ENCODE assay signal across 30 mouse cellular contexts in genomic region chrX:57372965-57373364, GRCm38 (mm10). TPM values are rescaled to one million over a fixed set of nuclear protein-coding genes. Genes with fewer than 3 reads are reported as not detected.
DNase-seq lines count a peak whose midpoint lies in the region; ATAC-seq and TF ChIP-seq lines count a peak whose summit lies in the region.
"Had no signal": no experiment of that assay in that cellular context is flagged by ENCODE, and none has a peak within 500 bp of the region (broad histone marks: within the 10 kb centered on the region; RNA-seq: fewer than 3 reads in every experiment).

No protein-coding gene starts in this region.

- H3K27ac ChIP-seq in kidney, postnatal 0 days = no peak overlapping the region
- no peak overlapping the region for H3K27ac ChIP-seq in kidney, adult 2 months (ENCODE audit: insufficient read depth, low read depth, low read length)
- peak overlapping the region; percentile 40 for H3K27ac ChIP-seq in bone marrow macrophage, adult 2 months (ENCODE audit: insufficient read depth, low read depth, low read length)
- H3K27ac ChIP-seq in liver, embryonic 15.5 days (replicated peaks) = peak overlapping the region; percentile 78; the same call in 1 of the 2 replicates
- H3K27ac ChIP-seq: embryonic facial prominence, embryonic 12.5 days; hindbrain, embryonic 13.5 days; left cerebral cortex, adult 2 months; lung, embryonic 15.5 days; neural tube, embryonic 13.5 days; stomach, embryonic 15.5 days had no signal

- ATAC-seq in kidney, postnatal 0 days (replicated peaks; ENCODE audit: low FRiP score, low read depth) = peak; percentile 71; the same call in 1 of the 2 replicates
- no peak for ATAC-seq in liver, embryonic 15.5 days (ENCODE audit: insufficient read depth)
- ATAC-seq in megakaryocyte progenitor cell, adult 5-6 weeks (replicated peaks; ENCODE audit: poor library complexity) = peak; percentile 88
- ATAC-seq: CD4-positive, CD25-positive, alpha-beta regulatory T cell, adult 4 months; midbrain, embryonic 16.5 days had no signal

- 79% methylated on average over 4 of the region's 4 CpGs for WGBS in kidney, postnatal 0 days
- 63% methylated on average over 4 of the region's 4 CpGs for WGBS in kidney, adult 2 months
- 60% methylated on average over 4 of the region's 4 CpGs for WGBS in liver, embryonic 15.5 days (ENCODE audit: insufficient replicate concordance)

- no peaks in the 10 kb centered on the region for H3K27me3 ChIP-seq in kidney, postnatal 0 days (ENCODE audit: insufficient read depth, low read length)
- no peaks in the 10 kb centered on the region for H3K27me3 ChIP-seq in kidney, adult 2 months (replicated peaks; ENCODE audit: control insufficient read depth, insufficient read depth, low read length)
- H3K27me3 ChIP-seq in liver, embryonic 15.5 days = no peaks in the 10 kb centered on the region
- H3K27me3 ChIP-seq: embryonic facial prominence, embryonic 12.5 days; hindbrain, embryonic 13.5 days; lung, embryonic 15.5 days; neural tube, embryonic 13.5 days; stomach, embryonic 15.5 days had no signal

- no peaks in the 10 kb centered on the region for H3K9me3 ChIP-seq in kidney, postnatal 0 days (replicated peaks; ENCODE audit: low read length)
- no peaks in the 10 kb centered on the region for H3K9me3 ChIP-seq in liver, embryonic 15.5 days (replicated peaks)
- H3K9me3 ChIP-seq: embryonic facial prominence, embryonic 12.5 days; hindbrain, embryonic 13.5 days; lung, embryonic 15.5 days; neural tube, embryonic 13.5 days; stomach, embryonic 15.5 days had no signal

- H3K4me3 ChIP-seq in kidney, postnatal 0 days (replicated peaks; ENCODE audit: low read depth, low read length) = no peak overlapping the region
- no peak overlapping the region for H3K4me3 ChIP-seq in kidney, adult 2 months (ENCODE audit: insufficient read depth, low read depth, low read length)
- no peak overlapping the region for H3K4me3 ChIP-seq in bone marrow macrophage, adult 2 months (ENCODE audit: insufficient read depth, low read length)
- no peak overlapping the region for H3K4me3 ChIP-seq in liver, embryonic 15.5 days (replicated peaks)
- H3K4me3 ChIP-seq: embryonic facial prominence, embryonic 12.5 days; hindbrain, embryonic 13.5 days; left cerebral cortex, adult 2 months; lung, embryonic 15.5 days; myocyte; neural tube, embryonic 13.5 days; stomach, embryonic 15.5 days had no signal

- no peak overlapping the region for H3K9ac ChIP-seq in kidney, postnatal 0 days (ENCODE audit: low read depth, low read length)
- no peak overlapping the region for H3K9ac ChIP-seq in liver, embryonic 15.5 days
- H3K9ac ChIP-seq: embryonic facial prominence, embryonic 12.5 days; hindbrain, embryonic 13.5 days; lung, embryonic 15.5 days; neural tube, embryonic 13.5 days; stomach, embryonic 15.5 days had no signal

- H3K4me2 ChIP-seq in kidney, postnatal 0 days (ENCODE audit: low read length) = no peak overlapping the region
- H3K4me2 ChIP-seq in liver, embryonic 15.5 days = no peak overlapping the region
- H3K4me2 ChIP-seq: embryonic facial prominence, embryonic 12.5 days; hindbrain, embryonic 13.5 days; lung, embryonic 15.5 days; neural tube, embryonic 13.5 days; stomach, embryonic 15.5 days had no signal

- no peaks in the 10 kb centered on the region for H3K4me1 ChIP-seq in kidney, postnatal 0 days (replicated peaks; ENCODE audit: insufficient read depth, low read length)
- H3K4me1 ChIP-seq in kidney, adult 2 months (ENCODE audit: control insufficient read depth, insufficient read depth, low read length) = no peaks in the 10 kb centered on the region; the same call in 1 of the 2 replicates
- peaks cover 9% of the 10 kb centered on the region for H3K4me1 ChIP-seq in bone marrow macrophage, adult 2 months (ENCODE audit: control insufficient read depth, insufficient read depth, low read length)
- H3K4me1 ChIP-seq in liver, embryonic 15.5 days (replicated peaks) = peaks cover 35% of the 10 kb centered on the region
- H3K4me1 ChIP-seq: embryonic facial prominence, embryonic 12.5 days; hindbrain, embryonic 13.5 days; lung, embryonic 15.5 days; neural tube, embryonic 13.5 days; stomach, embryonic 15.5 days had no signal

- TF ChIP-seq CTCF in kidney, postnatal 0 days (IDR thresholded peaks at IDR 0.05; ENCODE audit: low read depth) = no peak
- TF ChIP-seq CTCF in kidney, adult 2 months (conservative IDR thresholded peaks at IDR 0.05; ENCODE audit: insufficient read depth, insufficient read length, low read depth, low read length) = no peak
- no peak for TF ChIP-seq CTCF in bone marrow macrophage, adult 2 months (IDR thresholded peaks at IDR 0.05; ENCODE audit: low read depth, low read length)

- no peak for DNase-seq in kidney, postnatal 0 days (ENCODE audit: low spot score)
- DNase-seq in kidney, adult 2 months = no peak
- DNase-seq in retina, postnatal 1 day = no peak
- no peak for DNase-seq in B cell, adult 2 months
- DNase-seq: cerebellum, adult 11-12 months; cerebellum, postnatal 14 days; gastrocnemius, postnatal 25 days; heart, postnatal 36 days; kidney, adult 18-20 months; kidney, postnatal 10 days; thymus, postnatal 25 days had no signal

- no peak for TF ChIP-seq POLR2A in kidney, adult 2 months (IDR thresholded peaks at IDR 0.05; ENCODE audit: low read depth, low read length)
- TF ChIP-seq POLR2A in bone marrow macrophage, adult 2 months (IDR thresholded peaks at IDR 0.05; ENCODE audit: borderline replicate concordance, low read depth, low read length) = no peak

- no peaks in the 10 kb centered on the region for H3K36me3 ChIP-seq in kidney, postnatal 0 days (ENCODE audit: insufficient read depth, low read length)
- no peaks in the 10 kb centered on the region for H3K36me3 ChIP-seq in kidney, adult 2 months (ENCODE audit: control insufficient read depth, insufficient read depth, low read length)
- peaks cover 9% of the 10 kb centered on the region; the same call in 1 of the 2 replicates for H3K36me3 ChIP-seq in liver, embryonic 15.5 days (replicated peaks)
- H3K36me3 ChIP-seq: stomach, embryonic 15.5 days had no signal

RNA-seq across cellular contexts. Expression of gene Rbmx, which starts 19.9 kb away (rescaled TPM):
- 102 and 107 TPM in 2 replicates for polyA plus RNA-seq in kidney, postnatal 0 days (2015; fragmentation: Nextera tagmentation; extraction: Ambion mirVana)
- 16.4 and 19.2 TPM in 2 replicates for polyA plus RNA-seq in kidney, adult 2 months (2012; rRNA removed)
- 22.9 and 24.8 TPM in 2 replicates for polyA plus RNA-seq in bone marrow macrophage, adult 2 months (2012; ENCODE audit: insufficient read depth, insufficient read length, missing spikeins)
- polyA plus RNA-seq in liver, embryonic 15.5 days (2015; fragmentation: Nextera tagmentation; extraction: Ambion mirVana) = 24.0 and 24.8 TPM in 2 replicates
- 85.0 and 92.6 TPM in 2 replicates for total RNA-seq in megakaryocyte progenitor cell, adult 5-6 weeks (2015)
- total RNA-seq in megakaryocyte progenitor cell, adult 5-6 weeks (2017) = 60.8 and 87.4 TPM in 2 replicates

RNA-seq across cellular contexts. Expression of gene Arhgef6, which starts 34.4 kb away (rescaled TPM):
- 4.6 and 6.1 TPM in 2 replicates for polyA plus RNA-seq in kidney, postnatal 0 days (2015; fragmentation: Nextera tagmentation; extraction: Ambion mirVana)
- 9.4 and 11.2 TPM in 2 replicates for polyA plus RNA-seq in kidney, adult 2 months (2012; rRNA removed)
- 210 and 233 TPM in 2 replicates for polyA plus RNA-seq in bone marrow macrophage, adult 2 months (2012; ENCODE audit: insufficient read depth, insufficient read length, missing spikeins)
- polyA plus RNA-seq in liver, embryonic 15.5 days (2015; fragmentation: Nextera tagmentation; extraction: Ambion mirVana) = 5.5 and 5.7 TPM in 2 replicates
- total RNA-seq in megakaryocyte progenitor cell, adult 5-6 weeks (2015) = 162 and 166 TPM in 2 replicates
- 108 and 110 TPM in 2 replicates for total RNA-seq in megakaryocyte progenitor cell, adult 5-6 weeks (2017)

RNA-seq across cellular contexts. Expression of gene Gm364, which starts 36.0 kb away (rescaled TPM):
- 0.06 TPM in 1 of 2 replicates, not detected in the other for polyA plus RNA-seq in kidney, postnatal 0 days (2015; fragmentation: Nextera tagmentation; extraction: Ambion mirVana)
- polyA plus RNA-seq in kidney, adult 2 months (2012; rRNA removed) = not detected in 2 replicates
- not detected in 2 replicates for polyA plus RNA-seq in bone marrow macrophage, adult 2 months (2012; ENCODE audit: insufficient read depth, insufficient read length, missing spikeins)
- 0.05 TPM in 1 of 2 replicates, not detected in the other for polyA plus RNA-seq in liver, embryonic 15.5 days (2015; fragmentation: Nextera tagmentation; extraction: Ambion mirVana)
- not detected in 2 replicates for total RNA-seq in megakaryocyte progenitor cell, adult 5-6 weeks (2015)
- not detected in 2 replicates for total RNA-seq in megakaryocyte progenitor cell, adult 5-6 weeks (2017)
- total RNA-seq: adrenal gland, adult 18-20 months; adrenal gland, postnatal 4 days; gastrocnemius, postnatal 25 days; heart, adult 8-10 months; heart, postnatal 36 days; layer of hippocampus, postnatal 10 days; left cerebral cortex, adult 2 months had no signal
- polyA plus RNA-seq: CD4-positive, CD25-positive, alpha-beta regulatory T cell, adult 4 months; embryonic facial prominence, embryonic 12.5 days; forebrain, embryonic 11.5 days; heart, embryonic 14.5 days; hindbrain, embryonic 13.5 days; limb, embryonic 11.5 days; lung, embryonic 15.5 days; midbrain, embryonic 16.5 days; neural tube, embryonic 13.5 days; stomach, embryonic 15.5 days had no signal

Comparison
In these comparisons a context has a peak if more than half of its experiments do, and no peak if none do; other contexts are left out.
1. H3K27ac ChIP-seq: peak in bone marrow macrophage, adult 2 months (single experiment) and liver, embryonic 15.5 days (single experiment); none in kidney, postnatal 0 days (single experiment) and kidney, adult 2 months (single experiment).
2. RNA of gene Arhgef6, which starts 34.4 kb away (polyA plus RNA-seq): 210 to 233 TPM in bone marrow macrophage, adult 2 months; 9.4 to 11.2 TPM in kidney, adult 2 months, 4.6 to 6.1 TPM in kidney, postnatal 0 days and 5.5 to 5.7 TPM in liver, embryonic 15.5 days; every median in the first group is over 10 times any median in the second.